Mouse (Mus musculus) embryonic stem cell, embryonic (primary cell): ENCODE measurements at regions not wholly inside any gene's neighbourhood (a gene's known extent, or its start where the extent isn't known, plus 50 kb on each side); places are given as distances from the start of the nearest gene placed in this dataset.

Experiments used
- CTCF ChIA-PET, 4 experiments: fragments of 300-600 bp in 2 of 4; fragments of 350-600 bp in 2 of 4; sonication (Branson Sonifier 250); formaldehyde crosslinking; loops; one replicate each; lab custom pipeline; 2022; ENCODE audit warnings: inconsistent platforms in 2 of 4; lab: Charles Lee
- POLR2A ChIA-PET, 4 experiments: fragments of 300-600 bp in 2 of 4; fragments of 350-600 bp in 2 of 4; sonication (Branson Sonifier 250); formaldehyde crosslinking; loops; one replicate each; lab custom pipeline; 2022; ENCODE audit warnings: antibody characterized with exemption in 4 of 4, inconsistent platforms in 1 of 4; lab: Charles Lee

DNA sequence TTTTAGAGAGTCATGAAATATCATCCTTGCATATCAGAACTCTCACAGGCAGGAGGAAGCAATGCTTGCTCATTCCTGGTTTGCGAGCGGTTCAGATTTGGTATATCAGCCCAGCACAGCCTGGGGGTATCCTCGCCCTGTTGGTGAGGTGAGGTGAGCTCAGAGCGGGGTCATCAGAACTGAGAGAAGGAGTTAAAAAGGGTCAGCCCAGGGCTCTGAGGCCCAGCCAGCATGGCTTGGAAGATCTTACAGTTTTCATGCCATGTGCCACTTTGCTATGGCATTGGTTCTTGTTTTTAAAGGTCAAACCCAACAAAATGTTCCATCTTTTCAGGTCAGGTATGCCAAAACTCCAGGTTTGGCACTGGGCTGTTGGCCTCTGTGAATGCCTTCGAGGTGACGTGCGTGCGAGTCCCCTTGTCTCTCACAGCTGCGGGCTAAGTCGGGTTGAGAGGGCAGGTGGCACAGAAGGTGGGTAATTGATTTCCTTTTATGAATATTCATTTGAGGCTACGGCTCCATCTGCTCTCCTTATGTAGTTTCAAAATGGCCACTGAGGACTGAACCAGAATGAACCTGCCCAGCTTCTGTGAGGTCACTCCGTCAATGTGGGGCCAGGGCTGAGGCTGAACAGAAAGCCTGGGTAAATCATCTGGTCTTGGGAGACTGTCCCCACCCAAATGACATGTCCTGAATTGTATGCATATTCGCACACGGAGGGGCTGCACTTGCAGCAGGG lies 86.3 kb downstream of the Hhipl2 start:
- ChIA-PET CTCF (interaction anchor here in 1 of 4 experiments (0.6 kb wide), 1 partner anchor 16 kb away, joined by 3 read pairs; no protein-coding TSS in a partner anchor), POLR2A (no interaction called here)

DNA sequence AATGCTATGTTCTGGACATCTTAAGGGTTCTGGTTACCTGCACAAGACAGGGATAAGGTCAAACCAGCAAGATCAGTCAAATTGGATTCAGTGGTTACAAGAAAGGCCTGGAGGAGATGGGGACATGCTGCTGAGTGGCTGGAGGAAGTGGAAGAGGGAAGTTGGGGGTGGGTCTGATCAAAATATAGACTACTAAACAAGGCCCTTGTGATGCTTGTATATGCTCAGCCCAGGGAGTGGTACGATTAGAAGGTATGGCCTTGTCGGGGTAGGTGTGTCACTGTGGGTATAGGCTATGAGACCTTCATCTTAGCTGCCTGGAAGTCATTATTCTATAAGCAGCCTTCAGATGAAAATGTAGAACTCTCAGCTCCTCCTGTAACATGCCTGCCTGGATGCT lies 89.9 kb downstream of the Hhipl2 start:
- ChIA-PET CTCF (no interaction called here), POLR2A (no interaction called here)

DNA sequence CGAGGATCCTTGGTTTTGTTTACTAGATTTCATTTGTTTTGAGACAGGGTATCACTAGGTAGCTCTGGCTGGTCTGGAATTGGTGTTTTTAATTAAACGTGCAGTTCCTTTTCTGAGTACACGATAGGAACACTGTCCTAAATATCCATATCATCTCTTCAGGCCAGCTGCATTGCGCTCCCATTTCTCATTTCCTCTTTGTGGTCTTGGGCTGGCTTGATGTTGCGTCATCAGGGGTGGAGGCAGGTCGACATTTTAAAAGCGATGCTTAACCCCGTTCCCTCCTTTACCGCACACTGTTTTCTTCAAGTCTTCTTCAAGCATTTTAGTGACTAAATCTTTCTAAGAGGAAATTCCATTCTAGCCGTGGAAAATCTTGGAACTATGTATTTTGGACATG lies 92.7 kb downstream of the Hhipl2 start:
- ChIA-PET CTCF (interaction anchor here in 1 of 4 experiments (0.6 kb wide), 1 partner anchor 142 kb away, joined by 3 read pairs; no protein-coding TSS in a partner anchor), POLR2A (interaction anchor here in 1 of 4 experiments (0.7 kb wide), 1 partner anchor 114 kb away, joined by 3 read pairs; no protein-coding TSS in a partner anchor)

DNA sequence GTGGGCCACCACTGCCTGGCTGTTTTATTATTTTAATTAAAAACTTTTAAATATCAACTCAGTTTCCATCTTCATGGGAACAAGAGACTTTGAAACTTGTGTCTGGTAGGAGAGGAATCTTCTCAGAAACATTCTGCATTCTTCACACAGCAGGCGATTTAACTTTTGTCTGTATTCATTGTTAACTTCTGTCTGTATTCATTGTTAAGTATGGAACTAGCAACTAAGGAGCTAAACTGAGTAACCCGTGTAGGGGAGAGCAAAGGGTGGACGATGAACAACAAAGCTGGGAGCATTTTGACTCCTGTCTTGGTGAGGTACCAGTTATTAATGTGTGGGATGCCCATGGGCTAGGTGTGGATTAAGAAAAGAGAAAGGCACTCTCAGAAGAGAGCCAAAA lies 95.9 kb downstream of the Hhipl2 start:
- CTCF ChIA-PET, result interaction anchor here in 1 of 4 experiments (0.5 to 1.2 kb wide), 3 partner anchors 72 to 344 kb away, joined by 3 read pairs; no protein-coding TSS in a partner anchor
- POLR2A ChIA-PET, result interaction anchor here in 2 of 4 experiments (0.7 to 0.9 kb wide), 2 partner anchors 111 to 752 kb away, joined by 3 read pairs; no protein-coding TSS in a partner anchor

DNA sequence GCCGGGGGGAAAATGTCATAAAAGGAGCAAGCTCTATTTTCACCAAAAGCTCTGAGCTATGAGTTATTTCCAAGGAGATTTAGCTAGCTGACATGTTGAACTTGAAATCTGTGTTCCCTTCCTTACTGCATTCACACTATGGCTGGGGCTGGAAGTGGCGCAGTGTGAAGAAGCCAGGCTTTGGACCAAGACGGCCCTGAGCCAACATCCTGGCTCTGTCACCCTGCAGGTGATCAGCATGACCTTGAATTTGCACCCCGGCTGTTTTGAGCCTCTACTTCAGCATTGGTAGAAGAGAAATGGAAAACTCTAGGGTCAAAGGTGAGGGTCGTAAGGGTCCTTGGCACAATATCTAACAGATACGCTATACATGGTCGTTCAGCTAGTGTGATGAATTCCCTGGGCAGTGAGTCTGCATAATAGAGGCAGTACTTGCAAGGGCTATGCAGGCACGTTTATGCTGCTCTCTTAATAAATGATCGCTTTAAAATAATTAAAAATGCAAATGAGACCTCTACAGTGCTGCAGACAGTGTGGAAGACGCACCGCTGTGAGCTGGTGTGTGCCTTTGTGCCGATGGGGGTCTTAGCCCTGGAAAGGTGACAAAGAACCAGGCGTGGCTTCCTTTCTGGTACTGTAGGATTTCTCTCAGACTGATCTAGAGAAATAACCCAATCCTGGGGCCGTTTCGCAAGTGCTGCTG lies 96.4 kb downstream of the Hhipl2 start:
- CTCF ChIA-PET, result interaction anchor here in 2 of 4 experiments (0.9 to 1.5 kb wide), 4 partner anchors 72 to 185 kb away, joined by 3 to 6 read pairs (median 3); no protein-coding TSS in a partner anchor
- POLR2A ChIA-PET, result interaction anchor here in 2 of 4 experiments (0.7 to 1.5 kb wide), 3 partner anchors 74 to 752 kb away, joined by 3 read pairs; no protein-coding TSS in a partner anchor

DNA sequence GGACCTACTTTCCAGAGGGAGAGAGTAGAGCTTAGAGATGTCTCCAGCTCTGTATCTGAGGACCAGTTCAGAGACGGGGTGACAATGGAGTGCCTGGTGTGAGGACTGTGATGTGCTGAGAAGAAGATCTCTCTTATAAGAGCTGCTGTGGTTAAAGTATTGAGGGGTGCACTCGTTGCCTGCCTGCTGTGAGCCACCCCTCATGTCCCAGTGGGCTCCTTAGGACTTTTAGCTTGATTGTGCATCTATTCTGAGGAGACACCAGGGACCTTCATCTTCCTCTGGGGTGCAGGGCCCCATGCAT lies 96.9 kb downstream of the Hhipl2 start:
- CTCF ChIA-PET, result interaction anchor here in 2 of 4 experiments (0.9 to 1.5 kb wide), 4 partner anchors 73 to 184 kb away, joined by 3 to 6 read pairs (median 3); no protein-coding TSS in a partner anchor
- POLR2A ChIA-PET, result interaction anchor here in 1 of 4 experiments (1.5 kb wide), 1 partner anchor 74 kb away, joined by 3 read pairs; no protein-coding TSS in a partner anchor

DNA sequence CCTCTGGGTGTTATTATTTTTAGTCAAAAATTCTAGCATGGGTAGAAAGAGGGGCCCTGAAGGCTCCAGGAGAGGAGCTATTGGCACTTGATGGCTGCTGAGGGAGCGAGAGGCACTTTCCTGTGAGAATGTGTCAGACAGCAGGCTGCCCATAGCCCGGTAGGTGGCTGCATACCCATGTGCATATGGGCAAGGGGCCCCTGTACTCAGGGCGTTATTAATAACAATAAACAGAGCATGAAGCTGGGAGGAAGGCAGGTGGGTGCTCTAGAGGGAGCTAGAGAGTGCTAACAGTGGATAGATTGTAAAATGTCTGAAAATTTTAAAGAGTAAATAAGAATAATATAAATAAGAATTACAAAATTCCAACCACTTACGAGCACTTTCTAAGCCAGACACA lies 98.2 kb downstream of the Hhipl2 start:
- CTCF ChIA-PET, result interaction anchor here in 2 of 4 experiments (0.6 to 1.5 kb wide), 2 partner anchors 74 to 75 kb away, joined by 4 to 6 read pairs; no protein-coding TSS in a partner anchor
- POLR2A ChIA-PET, result interaction anchor here in 1 of 4 experiments (0.5 to 0.6 kb wide), 2 partner anchors 96 to 1098 kb away, joined by 3 to 5 read pairs; no protein-coding TSS in a partner anchor

DNA sequence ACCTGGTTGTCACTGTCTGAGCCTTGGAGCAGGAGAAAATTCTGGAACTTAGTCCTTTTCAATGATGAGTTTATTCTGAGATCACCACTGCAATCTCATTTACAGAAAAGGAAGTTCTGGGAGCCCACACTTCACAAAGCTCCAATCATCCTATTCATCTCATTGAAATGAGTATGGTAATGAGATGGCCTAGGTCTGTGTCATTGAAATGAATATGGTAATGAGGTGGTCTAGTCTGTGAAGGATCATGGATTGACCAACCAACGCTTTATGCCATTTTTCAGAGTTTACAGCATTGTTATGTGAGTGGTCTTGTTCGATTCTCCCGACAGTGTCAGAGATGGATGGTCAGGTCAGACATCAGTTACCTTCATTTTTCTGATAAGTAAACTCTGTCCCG lies 99.2 kb downstream of the Hhipl2 start:
- ChIA-PET CTCF (interaction anchor here in 1 of 4 experiments (0.6 kb wide), 1 partner anchor 75 kb away, joined by 3 read pairs; no protein-coding TSS in a partner anchor), POLR2A (no interaction called here)

DNA sequence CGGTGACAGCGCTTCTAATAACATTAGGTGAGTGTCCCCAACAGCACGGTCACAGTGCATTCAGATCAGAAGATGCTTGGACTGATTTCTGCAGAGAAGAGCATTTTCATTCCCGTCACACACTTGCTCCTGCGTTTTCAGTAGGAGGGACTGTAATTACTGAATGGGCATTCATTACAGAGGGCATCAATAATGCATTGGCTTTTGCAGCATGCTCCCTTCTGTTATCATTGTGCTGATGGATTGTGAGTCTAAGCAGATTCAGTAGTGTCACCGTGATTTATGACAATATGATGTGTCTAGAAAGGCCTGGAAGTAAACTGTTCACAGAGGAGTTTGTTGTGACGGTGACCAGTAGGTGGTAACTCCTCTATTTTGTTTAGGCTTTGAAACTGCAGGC lies 103.6 kb downstream of the Hhipl2 start:
- ChIA-PET POLR2A (no interaction called here), CTCF (no interaction called here)

DNA sequence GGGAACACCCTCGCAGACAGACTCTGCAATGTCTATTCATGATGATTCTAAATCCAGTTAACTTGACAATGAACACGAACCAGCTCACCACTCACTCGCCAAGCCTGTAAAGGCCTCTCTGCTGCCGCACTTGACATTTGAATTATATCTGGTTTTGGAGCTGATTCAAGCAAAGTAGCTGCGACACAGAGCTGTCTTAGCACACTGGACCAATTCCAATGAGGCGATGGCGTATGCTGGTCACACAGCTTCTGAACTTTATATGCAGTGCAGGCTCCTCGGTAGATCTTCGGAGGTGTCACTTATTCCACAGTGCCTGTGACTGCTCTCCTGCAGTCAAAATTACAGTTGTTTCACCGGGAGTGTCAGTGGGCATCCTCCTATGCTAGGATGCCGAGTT lies 115.4 kb downstream of the Hhipl2 start:
- CTCF ChIA-PET, result no interaction called here

DNA sequence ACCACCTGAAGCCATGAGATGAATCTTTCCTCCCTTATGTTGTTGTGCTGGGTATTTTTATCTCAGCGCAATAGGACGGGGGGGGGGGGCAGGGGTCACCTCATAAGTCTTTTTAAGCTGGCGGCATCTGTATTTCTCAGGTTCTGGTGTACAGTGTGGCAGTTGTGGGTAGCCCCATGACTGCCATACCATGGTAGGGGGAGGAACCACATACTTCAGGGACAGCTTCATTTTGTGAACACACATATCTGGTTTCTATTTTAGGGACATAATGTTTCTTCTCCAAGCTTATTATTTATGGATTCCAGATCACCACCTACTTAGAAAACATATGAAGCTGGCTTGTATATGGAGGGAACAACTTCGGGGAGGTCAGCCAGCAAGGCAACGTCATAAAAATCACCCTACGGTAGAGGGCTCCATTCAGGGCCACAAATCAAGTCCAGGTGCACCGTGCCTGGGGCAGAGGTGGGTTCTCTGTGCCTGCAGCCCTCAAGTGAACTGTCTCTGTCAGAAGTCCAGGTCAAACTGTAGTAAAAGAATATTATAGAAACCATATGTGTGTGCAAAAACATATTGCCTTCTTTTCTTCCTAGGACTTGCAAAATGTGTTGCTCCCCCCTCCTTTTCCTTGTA lies 130.9 kb downstream of the Hhipl2 start:
- ChIA-PET CTCF (interaction anchor here in 1 of 4 experiments (0.6 kb wide), 2 partner anchors 590 to 1110 kb away, joined by 4 to 5 read pairs; no protein-coding TSS in a partner anchor), POLR2A (no interaction called here)

More for the DNA sequence above, 115.4 kb downstream of the Hhipl2 start:
- POLR2A ChIA-PET, result no interaction called here

DNA sequence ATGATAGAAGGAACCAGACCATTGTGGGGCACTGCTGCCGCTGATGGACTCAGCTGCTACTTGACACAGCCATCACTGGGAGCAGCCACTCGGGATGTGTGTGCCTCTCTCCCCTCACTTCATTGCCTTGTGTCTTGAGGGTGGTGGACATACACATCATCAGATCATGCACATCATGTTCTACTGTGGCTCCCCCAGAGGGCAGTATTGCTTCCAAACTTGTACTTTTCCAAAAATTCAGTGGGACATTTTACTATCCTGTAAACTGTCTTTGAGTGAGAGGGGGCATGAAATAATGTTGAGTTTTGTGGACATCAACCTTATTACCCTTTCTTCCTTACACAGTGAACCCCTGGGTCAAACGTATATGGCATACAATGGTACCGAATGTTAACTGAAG lies 134.6 kb downstream of the Hhipl2 start:
- POLR2A ChIA-PET, result no interaction called here
- CTCF ChIA-PET, result no interaction called here

DNA sequence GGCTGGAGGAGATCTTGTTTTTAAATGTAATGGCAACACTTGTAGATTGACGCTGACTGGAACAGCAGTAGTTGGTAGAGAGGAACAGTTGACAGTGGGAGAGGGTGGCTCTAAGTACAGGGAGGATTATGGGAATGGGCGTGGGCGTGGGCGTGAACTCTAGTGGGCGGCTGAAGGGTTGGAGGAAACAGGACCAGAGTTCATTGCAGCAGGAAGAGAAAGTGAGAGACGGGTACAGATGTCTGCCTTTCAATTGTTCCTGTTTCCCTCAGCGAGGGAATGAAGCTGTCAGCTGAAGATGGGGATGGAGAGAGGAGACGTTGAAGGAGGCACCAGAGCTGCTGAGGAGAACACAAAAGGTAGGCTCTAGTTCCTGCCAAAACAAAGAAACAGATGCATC lies 135.2 kb downstream of the Hhipl2 start:
- CTCF ChIA-PET, result no interaction called here
- POLR2A ChIA-PET, result no interaction called here

DNA sequence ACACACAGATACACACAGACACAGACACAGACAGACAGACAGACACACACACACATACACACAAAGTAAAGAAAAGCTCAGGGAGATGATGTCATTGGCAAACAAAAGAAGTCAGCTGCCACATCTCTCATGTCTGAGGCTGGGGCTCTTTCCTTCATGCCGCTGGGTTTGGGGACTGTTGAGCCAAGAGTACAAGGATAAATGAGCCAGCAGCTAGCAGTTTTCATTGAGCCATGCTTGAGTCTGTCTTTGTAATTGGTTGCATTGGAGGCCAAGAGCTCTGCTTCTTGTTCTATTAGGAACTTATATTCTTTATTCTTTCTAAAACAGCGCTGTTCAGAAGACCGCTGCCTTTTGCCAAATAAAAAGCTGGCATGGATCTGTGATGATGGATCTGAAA lies 144.8 kb downstream of the Hhipl2 start:
- ChIA-PET POLR2A (no interaction called here), CTCF (no interaction called here)

DNA sequence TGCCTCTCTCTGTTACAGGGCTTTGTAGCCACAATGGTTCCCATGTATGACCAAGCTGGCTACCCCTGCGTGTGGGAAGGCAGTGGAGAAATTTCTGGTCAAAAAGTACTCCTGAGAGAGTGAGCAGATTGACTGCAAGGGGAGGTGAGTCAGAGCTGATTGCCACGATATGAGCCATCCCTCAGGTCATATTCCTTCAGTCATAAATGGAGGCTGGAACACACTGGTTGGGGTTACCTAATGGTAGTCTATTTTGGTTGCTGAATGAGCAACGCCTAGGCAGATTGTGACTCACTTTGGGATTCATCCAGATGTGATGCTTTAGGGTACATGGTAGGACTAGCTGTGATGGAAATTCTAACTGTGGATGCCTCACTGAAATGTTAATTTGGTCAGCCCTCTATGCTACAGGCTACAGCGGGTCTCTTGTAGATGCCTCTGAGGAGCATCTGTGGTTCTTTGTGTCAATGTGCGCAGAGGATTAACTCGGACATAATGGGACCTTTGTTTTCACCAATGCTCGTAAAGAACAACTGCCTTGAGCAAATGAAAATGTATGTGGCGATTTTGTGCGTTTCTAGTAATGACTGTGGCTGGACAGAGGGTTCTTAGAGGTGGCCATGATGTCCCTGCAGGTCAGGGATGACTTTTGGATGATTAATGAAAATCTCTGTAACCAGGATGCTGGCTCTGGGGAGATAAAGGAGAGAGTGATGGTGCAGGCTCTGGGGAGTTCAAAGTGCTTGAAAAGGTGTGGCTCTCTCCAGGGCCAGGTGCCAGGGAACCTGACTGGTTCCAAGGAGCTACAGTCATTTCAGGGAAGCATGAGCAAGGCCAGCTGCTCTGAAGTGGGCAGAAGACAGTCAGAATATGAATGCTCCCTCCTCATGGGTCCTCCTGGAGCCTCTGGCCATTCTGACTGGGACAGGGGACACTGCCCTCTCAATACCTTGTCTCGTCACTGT lies 155.9 kb downstream of the Hhipl2 start:
- CTCF ChIA-PET, result no interaction called here
- POLR2A ChIA-PET, result no interaction called here

DNA sequence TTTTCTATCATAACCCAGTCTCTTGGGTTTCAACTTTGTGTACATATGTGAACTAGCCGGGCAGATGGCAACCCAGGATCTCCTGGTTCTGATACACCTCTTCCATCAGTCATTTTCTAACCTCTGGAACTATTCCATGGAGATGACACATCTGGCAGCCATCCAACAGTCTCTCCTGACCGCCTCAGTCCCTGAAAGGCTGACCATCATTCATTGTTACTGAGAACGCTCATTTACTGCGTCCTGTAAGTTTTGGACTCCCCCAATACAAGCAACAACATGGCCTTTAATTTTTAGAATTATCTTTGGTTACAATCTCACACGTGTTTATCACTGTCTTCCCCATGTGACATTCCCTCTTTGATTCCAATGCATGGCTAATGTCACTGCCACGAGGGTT lies 166.8 kb downstream of the Hhipl2 start:
- POLR2A ChIA-PET, result no interaction called here
- CTCF ChIA-PET, result no interaction called here

DNA sequence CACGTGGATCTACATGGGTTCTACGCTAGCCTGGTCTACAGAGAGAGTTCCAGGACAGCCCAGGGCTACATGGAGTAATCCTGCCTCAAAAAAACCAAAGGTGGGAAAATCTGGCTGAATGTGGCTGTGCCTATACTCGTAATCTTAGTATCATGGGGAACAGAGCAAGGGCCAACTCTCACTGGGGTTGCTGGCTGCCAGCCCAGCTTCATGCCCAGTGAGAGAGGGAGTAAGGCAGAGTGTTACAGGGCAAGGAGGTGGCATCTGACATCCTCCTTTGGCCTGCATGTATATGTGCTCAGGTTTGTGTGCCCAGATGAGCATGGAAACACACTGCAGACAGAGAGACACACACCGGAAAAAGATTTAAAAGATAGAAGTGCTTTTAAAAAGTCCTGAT lies 168.4 kb downstream of the Hhipl2 start:
- ChIA-PET CTCF (no interaction called here), POLR2A (no interaction called here)

DNA sequence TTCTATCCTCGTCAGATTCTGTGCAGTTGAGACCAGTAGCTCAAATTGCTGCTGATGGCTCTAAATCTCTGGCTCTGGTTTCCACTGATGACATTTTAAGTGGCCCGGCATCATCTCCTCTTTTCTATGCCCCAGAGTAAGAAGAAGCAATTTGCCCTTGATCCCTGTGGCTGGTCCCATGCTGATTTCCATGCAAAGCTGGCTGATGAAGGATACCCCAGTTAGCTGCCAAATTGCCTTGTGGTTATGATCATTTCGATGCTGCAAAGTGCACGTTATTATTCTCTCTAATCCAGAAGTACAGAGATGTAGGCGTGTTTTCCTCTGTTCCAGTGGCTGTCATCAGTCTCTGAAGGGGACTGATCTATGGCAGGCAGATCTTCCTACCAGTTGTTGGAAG lies 177.3 kb downstream of the Hhipl2 start:
- POLR2A ChIA-PET, result no interaction called here
- CTCF ChIA-PET, result no interaction called here
